Mouse (Mus musculus): ENCODE data around the gene Krt79.

GRCm38 (mm10) chr15:101976641-101977040 is 36.5 kb upstream of the Krt79 start:
- no peak for TF ChIP-seq CTCF (IDR thresholded peaks at IDR 0.05; ENCODE audit: low read depth)
- no peak for TF ChIP-seq EP300 (IDR thresholded peaks at IDR 0.05; ENCODE audit: low read depth)
